Mouse (Mus musculus) naive thymus-derived CD4-positive, alpha-beta T cell, adult 2 months (primary cell): ENCODE results near the gene Timm50.

Source experiments
- DNase-seq: peaks from one replicate; pipeline ENCODE4 v3.0.0-alpha.2; 2011; ENCODE audit warnings: low read depth

Timm50 gene

DNA sequence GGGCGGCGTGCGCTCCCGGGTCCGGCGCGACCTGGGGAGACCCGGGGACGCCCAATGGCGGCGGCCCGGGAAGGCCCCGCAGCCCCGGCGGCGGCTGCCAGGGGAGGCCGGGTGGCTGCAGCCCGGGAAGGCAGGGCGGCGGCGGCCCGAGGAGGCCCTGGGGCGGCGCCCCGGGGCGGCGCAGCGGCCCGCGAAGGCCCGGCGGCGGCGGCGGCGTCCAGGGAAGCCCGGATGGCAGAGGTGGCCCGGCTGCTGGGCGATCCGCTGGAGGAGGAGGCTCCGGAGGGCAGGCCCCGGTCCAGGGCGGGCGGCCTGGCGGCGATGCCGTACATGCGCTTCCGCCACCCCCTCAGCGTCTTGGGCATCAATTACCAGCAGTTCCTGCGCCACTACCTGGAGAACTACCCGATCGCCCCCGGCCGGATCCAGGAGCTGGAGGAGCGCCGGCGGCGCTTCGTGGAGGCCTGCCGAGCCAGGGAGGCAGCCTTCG is 43.8 kb downstream of the Timm50 start:
- peak; percentile 40 for DNase-seq

DNA sequence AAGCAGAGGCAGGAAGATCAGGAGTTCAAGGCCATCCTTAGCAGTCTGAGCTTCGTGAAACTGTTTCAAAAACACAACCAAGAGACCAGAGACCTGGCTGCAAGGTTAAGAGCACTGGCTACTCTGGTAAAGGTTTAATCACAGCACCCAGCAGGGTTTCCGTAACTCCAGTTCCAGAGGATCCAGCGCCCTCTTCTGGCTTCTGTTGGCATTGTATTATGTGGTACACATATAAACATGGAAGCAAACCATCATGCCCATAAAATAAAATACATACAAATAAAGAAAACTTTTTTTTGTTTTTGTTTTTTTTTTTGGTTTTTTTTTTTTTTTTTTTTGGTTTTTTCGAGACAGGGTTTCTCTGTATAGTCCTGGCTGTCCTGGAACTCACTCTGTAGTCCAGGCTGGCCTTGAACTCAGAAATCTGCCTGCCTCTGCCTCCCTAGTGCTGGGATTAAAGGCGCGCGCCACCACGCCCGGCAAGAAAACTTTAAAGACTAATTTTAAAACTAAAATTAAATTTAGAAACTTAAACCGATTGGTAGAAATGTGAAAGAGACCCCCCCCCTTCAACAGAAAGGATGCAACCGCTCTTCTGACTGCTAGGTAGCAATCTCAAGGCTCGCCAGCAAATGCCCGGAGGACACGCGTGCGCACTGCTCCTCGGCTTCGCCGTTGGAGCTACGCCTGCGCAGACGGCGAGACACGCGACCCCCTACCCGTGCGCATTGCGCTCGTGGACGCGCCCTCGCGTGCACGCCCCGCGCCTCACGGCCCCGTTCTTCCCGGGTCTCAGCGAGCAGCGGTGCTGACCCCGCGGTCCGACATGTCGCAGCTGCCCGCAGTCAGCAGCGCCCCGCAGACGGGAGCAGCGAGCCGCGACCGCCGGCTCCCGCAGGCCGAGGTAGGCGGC is 44.5 kb downstream of the Timm50 start, which contains the start of gene Eid2:
Gene Eid2, plus strand, starts transcription at position 753 of the 913 bp plus-strand sequence.
- DNase-seq = peak; percentile 69

DNA sequence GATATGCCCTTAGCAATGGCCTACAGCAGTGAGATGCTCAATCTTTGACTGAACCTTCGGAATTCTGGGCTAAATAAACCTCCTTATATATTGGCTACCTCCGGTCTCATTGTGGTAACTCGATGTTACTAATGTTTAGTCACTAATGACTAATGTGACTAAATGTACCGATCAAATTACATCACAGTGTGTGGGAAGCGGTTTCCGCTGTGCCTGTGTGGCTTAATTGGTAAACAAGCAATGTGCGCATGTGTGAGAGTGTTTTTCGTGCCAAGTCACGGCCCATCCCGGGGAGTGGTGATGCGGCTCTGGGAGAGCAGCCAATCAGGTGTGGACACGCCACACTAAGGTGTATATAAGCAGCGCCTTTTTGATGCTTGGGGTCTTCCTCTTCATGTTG is 46.5 kb downstream of the Timm50 start:
- no peak for DNase-seq

DNA sequence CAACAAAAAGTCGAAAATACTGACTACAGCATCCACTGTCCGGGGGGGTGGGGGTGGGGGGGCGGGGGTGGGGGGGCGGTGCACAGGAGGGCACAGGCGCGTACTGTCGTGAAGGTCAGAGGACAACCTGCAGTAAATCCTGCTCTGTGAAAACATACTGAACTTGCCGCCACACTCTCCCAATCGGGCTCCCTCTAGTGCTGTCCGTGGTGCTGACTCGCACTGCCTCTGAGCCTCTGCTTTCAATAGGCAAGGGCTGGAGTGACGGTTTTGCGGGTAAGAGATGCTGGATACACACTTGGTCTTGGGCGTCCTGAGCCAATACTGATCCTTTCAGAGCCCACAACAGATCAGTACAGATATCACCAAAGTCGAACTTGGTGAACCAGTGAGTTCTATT is 48.1 kb downstream of the Timm50 start:
- DNase-seq = peak; percentile 53

DNA sequence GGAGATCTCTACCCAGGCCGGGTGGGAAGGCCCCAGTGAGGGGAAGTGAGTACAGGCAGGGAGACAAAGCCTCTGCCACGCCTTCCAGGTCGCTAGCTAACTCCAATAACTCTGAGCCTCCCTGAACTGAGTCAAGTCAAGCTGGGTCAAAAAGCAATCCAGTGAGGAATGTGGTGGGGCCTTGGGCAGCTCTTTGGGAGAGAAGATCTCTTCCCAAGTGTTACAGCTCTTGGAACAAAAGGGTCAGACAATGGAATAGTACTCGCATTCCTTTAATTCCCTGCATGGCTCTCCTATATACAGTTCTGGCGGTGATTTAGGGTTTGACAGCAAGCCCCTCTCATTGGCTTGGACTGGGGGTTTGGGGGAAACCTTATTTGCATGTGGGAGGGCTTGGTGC is 49.0 kb downstream of the Timm50 start:
- DNase-seq = no peak
